Mouse (Mus musculus) liver, postnatal 0 days (tissue): ENCODE measurements around the gene Trim7.

ENCODE experiments used
- CTCF ChIP-seq: sonication (generic); IDR thresholded peaks from 2 replicates; pipeline ENCODE4 v1.5.1; 2016; ENCODE audit warnings: antibody characterized with exemption, low read depth
- EP300 ChIP-seq: IDR thresholded peaks from 2 replicates; pipeline ENCODE4 v1.6.1; 2016; ENCODE audit warnings: antibody characterized with exemption, low read depth, mild to moderate bottlenecking

DNA sequence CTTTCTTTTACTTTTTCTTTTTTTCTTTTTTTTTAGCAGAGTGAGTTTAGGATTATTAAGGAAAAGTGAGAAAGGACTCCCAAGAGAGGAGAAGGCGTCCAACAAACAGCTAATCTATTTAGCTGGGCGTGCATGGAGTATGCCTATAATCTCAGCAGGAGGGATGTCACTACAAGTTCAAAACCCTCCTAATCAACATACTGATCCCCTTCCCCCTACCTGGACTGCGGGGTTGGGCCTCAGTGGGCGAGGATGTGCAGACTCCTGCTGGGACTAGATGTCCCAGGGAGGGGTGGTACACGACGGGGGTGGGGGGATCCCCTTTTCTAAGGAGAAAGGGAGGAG, 784 bp downstream of the Trim7 start:
- no peak for TF ChIP-seq CTCF
- no peak for TF ChIP-seq EP300
